Mouse (Mus musculus): ENCODE measurements around the gene Slc7a11. TPM values are rescaled to one million over a fixed set of nuclear protein-coding genes. Genes with fewer than 3 reads are reported as not detected.

The Slc7a11 gene
- polyA plus RNA-seq, 1 experiment from 2014 or later, result 3.1 TPM

DNA sequence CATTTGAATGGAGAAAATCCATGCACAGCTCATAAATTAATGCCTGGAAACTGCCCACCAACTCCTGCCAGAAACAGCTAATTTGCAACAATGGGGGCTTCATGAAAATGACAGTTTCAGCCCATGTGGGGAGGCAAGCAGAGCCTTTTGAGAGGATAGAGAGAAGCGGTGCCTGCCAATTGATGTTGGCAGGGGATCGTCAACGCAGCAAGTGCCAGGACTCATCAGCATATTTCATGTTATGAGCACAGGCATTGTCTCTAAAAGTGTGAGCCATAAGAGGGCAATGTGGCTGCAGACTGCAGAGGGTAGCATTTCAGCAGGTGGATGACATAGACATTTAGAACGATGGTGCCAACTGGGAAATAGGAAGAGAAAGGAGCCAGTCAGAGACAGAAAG is 429.0 kb downstream of the Slc7a11 start:
- peaks cover 4% of the 10 kb centered on the region; the same call in 1 of the 2 replicates for H3K4me1 ChIP-seq
- ATAC-seq (ENCODE audit: low FRiP score), result peak; percentile 79

GRCm38 (mm10) chr3:50012012-50012411 is 431.4 kb downstream of the Slc7a11 start:
- no peak for ATAC-seq (ENCODE audit: low FRiP score)
- Histone ChIP-seq H3K27ac (replicated peaks) (no peak overlapping the region), H3K9ac (replicated peaks) (no peak overlapping the region)

More for the DNA sequence above, 429.0 kb downstream of the Slc7a11 start:
- Histone ChIP-seq H3K4me3 (replicated peaks) (no peak overlapping the region), H3K27ac (replicated peaks) (no peak overlapping the region), H3K9me3 (replicated peaks) (no peaks in the 10 kb centered on the region), H3K9ac (replicated peaks) (no peak overlapping the region), H3K36me3 (no peaks in the 10 kb centered on the region), H3K4me2 (no peak overlapping the region), H3K27me3 (replicated peaks) (no peaks in the 10 kb centered on the region)
- WGBS, result 30% methylated on average over 4 of the region's 4 CpGs

DNA sequence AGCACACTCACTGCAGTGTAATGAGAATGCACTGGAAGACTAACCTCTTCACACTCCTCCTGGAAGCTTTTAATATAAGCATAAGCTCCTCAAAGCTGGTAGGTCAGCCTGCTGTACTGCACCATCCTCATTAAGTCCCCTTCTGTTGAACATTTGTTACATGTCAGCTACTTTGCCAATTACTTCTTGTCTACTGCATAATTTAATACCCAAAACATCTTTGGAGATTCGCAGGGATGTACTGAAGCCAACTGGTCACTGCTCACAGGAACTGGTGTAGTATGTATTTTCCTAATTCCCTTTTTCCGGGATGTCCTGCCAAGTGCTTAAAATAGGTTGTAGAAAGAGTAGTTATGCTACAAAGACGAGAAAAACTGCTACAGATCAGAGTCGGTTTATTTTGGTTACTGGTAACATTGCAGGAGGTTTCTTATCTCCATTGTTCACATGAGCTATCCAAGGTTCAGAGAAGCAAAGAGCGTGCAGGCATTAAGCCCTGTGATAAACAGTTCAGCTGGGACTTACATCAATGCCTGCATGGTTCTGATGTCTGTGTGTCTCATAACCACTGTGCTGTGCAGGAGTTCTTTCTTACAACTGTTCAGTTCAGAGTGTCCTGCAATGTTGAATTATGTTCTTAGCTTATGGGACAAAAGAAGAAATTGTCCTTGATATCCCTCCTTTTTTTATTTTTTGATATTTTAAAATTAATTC is 439.3 kb downstream of the Slc7a11 start:
- no peak overlapping the region for H3K4me3 ChIP-seq (replicated peaks)
- H3K4me2 ChIP-seq, result no peak overlapping the region
- no peak overlapping the region for H3K9ac ChIP-seq (replicated peaks)
- no peaks in the 10 kb centered on the region for H3K9me3 ChIP-seq (replicated peaks)
- no peak overlapping the region for H3K27ac ChIP-seq (replicated peaks)
- no peaks in the 10 kb centered on the region for H3K36me3 ChIP-seq
- H3K4me1 ChIP-seq, result no peaks in the 10 kb centered on the region
- no peak for ATAC-seq (ENCODE audit: low FRiP score)
- 64% methylated on average over 5 of the region's 5 CpGs for WGBS
- H3K27me3 ChIP-seq (replicated peaks), result no peaks in the 10 kb centered on the region

More at GRCm38 (mm10) chr3:50012012-50012411, 431.4 kb downstream of the Slc7a11 start:
- Histone ChIP-seq H3K36me3 (no peaks in the 10 kb centered on the region), H3K9me3 (replicated peaks) (no peaks in the 10 kb centered on the region), H3K27me3 (replicated peaks) (no peaks in the 10 kb centered on the region), H3K4me1 (peaks cover 4% of the 10 kb centered on the region; the same call in 1 of the 2 replicates), H3K4me3 (replicated peaks) (no peak overlapping the region), H3K4me2 (no peak overlapping the region)
- 69% methylated on average over 3 of the region's 3 CpGs for WGBS

DNA sequence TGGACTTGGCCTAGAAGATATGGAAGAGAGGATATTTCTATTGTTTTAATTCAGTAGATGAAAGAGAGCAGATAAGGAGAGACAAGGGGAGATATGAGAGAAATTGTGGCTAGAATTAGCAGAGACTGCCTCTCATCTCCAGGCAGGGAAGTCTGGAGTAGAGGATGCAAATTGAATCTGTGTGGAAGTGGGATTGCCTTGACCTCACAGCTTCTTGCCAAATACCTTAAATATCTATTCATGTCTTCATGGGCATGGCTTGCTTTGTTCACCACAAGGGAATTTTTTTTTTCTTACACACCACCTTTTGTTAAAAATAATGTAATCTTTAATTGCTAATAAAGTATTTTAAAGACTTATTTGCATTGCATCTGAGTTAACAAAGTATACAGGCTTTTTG is 441.3 kb downstream of the Slc7a11 start:
- Histone ChIP-seq H3K36me3 (no peaks in the 10 kb centered on the region), H3K9me3 (replicated peaks) (no peaks in the 10 kb centered on the region), H3K27ac (replicated peaks) (no peak overlapping the region), H3K4me2 (no peak overlapping the region), H3K27me3 (replicated peaks) (no peaks in the 10 kb centered on the region), H3K4me1 (no peaks in the 10 kb centered on the region), H3K9ac (replicated peaks) (no peak overlapping the region), H3K4me3 (replicated peaks) (no peak overlapping the region)
- no peak for ATAC-seq (ENCODE audit: low FRiP score)

DNA sequence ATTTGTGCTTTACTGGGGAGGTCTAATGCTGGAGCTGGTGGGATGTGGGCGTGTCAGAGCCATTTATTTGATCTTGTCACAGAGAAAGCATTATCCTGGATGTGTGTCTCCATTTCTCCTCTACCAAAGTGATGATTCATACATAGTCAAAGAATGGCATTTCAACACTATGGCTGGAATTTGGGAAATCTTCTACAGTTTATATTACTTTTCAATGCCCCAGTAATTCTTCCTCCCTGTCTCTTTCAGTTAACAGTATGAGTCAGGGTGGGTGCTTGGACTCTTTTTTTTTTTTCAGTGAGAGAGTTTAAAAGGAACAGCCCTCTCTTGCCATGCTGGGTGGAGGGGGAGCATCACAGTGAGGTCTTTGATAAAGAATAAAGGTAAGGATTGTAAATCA is 441.8 kb downstream of the Slc7a11 start:
- Histone ChIP-seq H3K4me3 (replicated peaks) (no peak overlapping the region), H3K27me3 (replicated peaks) (no peaks in the 10 kb centered on the region), H3K36me3 (no peaks in the 10 kb centered on the region), H3K9me3 (replicated peaks) (no peaks in the 10 kb centered on the region), H3K4me2 (no peak overlapping the region), H3K9ac (replicated peaks) (no peak overlapping the region), H3K4me1 (no peaks in the 10 kb centered on the region), H3K27ac (replicated peaks) (no peak overlapping the region)
- ATAC-seq (ENCODE audit: low FRiP score), result no peak
- WGBS, result 47% methylated on average over 1 of the region's 1 CpGs

GRCm38 (mm10) chr3:49992891-49993290 is 450.5 kb downstream of the Slc7a11 start:
- Histone ChIP-seq H3K9me3 (replicated peaks) (no peaks in the 10 kb centered on the region), H3K9ac (replicated peaks) (no peak overlapping the region), H3K4me1 (no peaks in the 10 kb centered on the region), H3K4me3 (replicated peaks) (no peak overlapping the region), H3K27ac (replicated peaks) (no peak overlapping the region), H3K27me3 (replicated peaks) (no peaks in the 10 kb centered on the region), H3K4me2 (no peak overlapping the region), H3K36me3 (no peaks in the 10 kb centered on the region)
- no peak for ATAC-seq (ENCODE audit: low FRiP score)
- 53% methylated on average over 1 of the region's 1 CpGs for WGBS

DNA sequence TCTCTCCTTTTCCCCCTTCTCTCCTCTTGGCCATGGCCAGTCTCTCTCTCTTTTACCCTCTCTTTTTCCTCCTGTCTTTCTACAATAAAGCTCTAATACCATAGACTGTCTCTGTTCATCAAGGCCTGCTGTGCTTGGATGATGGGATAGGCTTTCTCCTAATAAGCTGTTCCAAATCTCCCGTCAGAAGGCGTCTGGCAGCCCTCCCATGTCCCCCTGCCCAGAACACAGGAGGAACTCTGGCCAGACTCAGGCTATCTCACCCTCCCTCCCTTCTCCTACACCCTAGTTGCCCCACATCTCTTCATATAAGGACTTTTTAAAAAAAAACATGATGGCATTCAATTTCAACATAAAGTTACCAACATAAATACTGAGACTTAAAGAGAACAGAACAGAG is 456.2 kb downstream of the Slc7a11 start:
- no peak overlapping the region for H3K4me2 ChIP-seq
- 89% methylated on average over 2 of the region's 2 CpGs for WGBS

GRCm38 (mm10) chr3:49984795-49985194 is 458.6 kb downstream of the Slc7a11 start:
- no peaks in the 10 kb centered on the region for H3K4me1 ChIP-seq
- no peaks in the 10 kb centered on the region for H3K36me3 ChIP-seq
- no peak overlapping the region for H3K4me2 ChIP-seq
- ATAC-seq (ENCODE audit: low FRiP score), result no peak
- no peaks in the 10 kb centered on the region for H3K27me3 ChIP-seq (replicated peaks)
- H3K4me3 ChIP-seq (replicated peaks), result no peak overlapping the region
- no peaks in the 10 kb centered on the region for H3K9me3 ChIP-seq (replicated peaks)
- 54% methylated on average over 3 of the region's 3 CpGs for WGBS
- no peak overlapping the region for H3K9ac ChIP-seq (replicated peaks)
- no peak overlapping the region for H3K27ac ChIP-seq (replicated peaks)

More for the DNA sequence above, 456.2 kb downstream of the Slc7a11 start:
- no peaks in the 10 kb centered on the region for H3K4me1 ChIP-seq
- no peak overlapping the region for H3K4me3 ChIP-seq (replicated peaks)
- H3K36me3 ChIP-seq, result no peaks in the 10 kb centered on the region
- no peaks in the 10 kb centered on the region for H3K9me3 ChIP-seq (replicated peaks)
- H3K27me3 ChIP-seq (replicated peaks), result no peaks in the 10 kb centered on the region
- ATAC-seq (ENCODE audit: low FRiP score), result no peak
- H3K27ac ChIP-seq (replicated peaks), result no peak overlapping the region
- H3K9ac ChIP-seq (replicated peaks), result no peak overlapping the region

- 82% methylated on average over 4 of the region's 4 CpGs for WGBS
- no peak overlapping the region for H3K4me2 ChIP-seq
- no peak overlapping the region for H3K9ac ChIP-seq (replicated peaks)
- H3K9me3 ChIP-seq (replicated peaks), result no peaks in the 10 kb centered on the region
- H3K36me3 ChIP-seq, result no peaks in the 10 kb centered on the region
- H3K27me3 ChIP-seq (replicated peaks), result no peaks in the 10 kb centered on the region
- no peak overlapping the region for H3K4me3 ChIP-seq (replicated peaks)
- H3K4me1 ChIP-seq, result no peaks in the 10 kb centered on the region
- no peak overlapping the region for H3K27ac ChIP-seq (replicated peaks)
- ATAC-seq (ENCODE audit: low FRiP score), result no peak
Measured at GRCm38 (mm10) chr3:49983429-49984268, 459.8 kb downstream of the Slc7a11 start.

- 90% methylated on average over 3 of the region's 3 CpGs for WGBS
- Histone ChIP-seq H3K27ac (replicated peaks) (no peak overlapping the region), H3K4me2 (no peak overlapping the region), H3K9me3 (replicated peaks) (no peaks in the 10 kb centered on the region), H3K4me3 (replicated peaks) (no peak overlapping the region), H3K36me3 (no peaks in the 10 kb centered on the region), H3K9ac (replicated peaks) (no peak overlapping the region), H3K4me1 (no peaks in the 10 kb centered on the region), H3K27me3 (replicated peaks) (no peaks in the 10 kb centered on the region)
- no peak for ATAC-seq (ENCODE audit: low FRiP score)
Measured at GRCm38 (mm10) chr3:49973994-49974393, 469.4 kb downstream of the Slc7a11 start.

DNA sequence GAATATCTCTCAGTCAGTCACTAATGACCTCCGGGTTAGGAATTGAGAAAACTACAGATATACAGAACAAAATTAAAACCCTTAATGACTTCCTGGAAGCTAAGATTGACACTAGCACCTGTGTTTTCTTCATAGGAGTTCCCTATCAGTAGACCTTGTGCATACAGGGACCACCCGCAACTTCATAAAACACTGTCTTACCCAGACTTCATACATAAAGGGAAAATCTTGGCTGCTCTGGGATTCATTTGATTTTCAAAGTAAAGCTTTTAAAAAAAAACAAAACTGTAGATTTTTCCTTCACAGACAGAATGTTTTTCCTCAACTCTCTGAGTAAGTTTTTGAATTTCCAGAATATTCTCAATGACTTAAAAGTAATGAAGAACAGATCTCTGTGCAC is 477.8 kb downstream of the Slc7a11 start:
- no peak for ATAC-seq (ENCODE audit: low FRiP score)
- H3K4me1 ChIP-seq, result no peaks in the 10 kb centered on the region

DNA sequence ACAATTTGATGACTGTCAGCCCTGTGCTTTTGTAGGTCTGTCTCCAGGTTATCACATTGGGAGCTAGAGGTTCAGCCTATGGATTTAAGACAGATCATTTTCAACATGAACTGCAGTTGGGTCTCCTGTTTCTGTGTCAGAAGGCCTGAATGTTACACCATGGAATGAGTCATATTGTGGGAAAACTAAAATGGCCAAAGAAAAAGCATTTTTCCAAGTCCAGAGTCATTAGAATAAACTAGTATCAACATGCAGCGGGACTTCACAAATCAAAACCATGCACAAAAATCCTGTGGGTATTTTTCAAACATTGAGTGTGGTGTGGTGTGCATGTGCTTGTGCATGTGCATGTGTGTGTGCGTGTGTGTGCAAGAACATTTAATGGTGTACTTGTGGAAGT is 482.8 kb downstream of the Slc7a11 start:
- no peak for ATAC-seq (ENCODE audit: low FRiP score)
- H3K9me3 ChIP-seq (replicated peaks), result no peaks in the 10 kb centered on the region
- no peaks in the 10 kb centered on the region for H3K27me3 ChIP-seq (replicated peaks)
- WGBS, result 87% methylated on average over 2 of the region's 2 CpGs
- H3K4me1 ChIP-seq, result no peaks in the 10 kb centered on the region
- H3K27ac ChIP-seq (replicated peaks), result no peak overlapping the region
- H3K36me3 ChIP-seq, result no peaks in the 10 kb centered on the region
- H3K4me3 ChIP-seq (replicated peaks), result no peak overlapping the region
- H3K9ac ChIP-seq (replicated peaks), result no peak overlapping the region
- no peak overlapping the region for H3K4me2 ChIP-seq

More for the DNA sequence above, 477.8 kb downstream of the Slc7a11 start:
- Histone ChIP-seq H3K27ac (replicated peaks) (no peak overlapping the region), H3K9me3 (replicated peaks) (no peaks in the 10 kb centered on the region), H3K4me2 (no peak overlapping the region), H3K4me3 (replicated peaks) (no peak overlapping the region), H3K36me3 (no peaks in the 10 kb centered on the region), H3K9ac (replicated peaks) (no peak overlapping the region), H3K27me3 (replicated peaks) (no peaks in the 10 kb centered on the region)
- WGBS, result 93% methylated on average over 2 of the region's 2 CpGs
